Comparison of ENCODE assay signal across 8 mouse cellular contexts in the genomic region with DNA sequence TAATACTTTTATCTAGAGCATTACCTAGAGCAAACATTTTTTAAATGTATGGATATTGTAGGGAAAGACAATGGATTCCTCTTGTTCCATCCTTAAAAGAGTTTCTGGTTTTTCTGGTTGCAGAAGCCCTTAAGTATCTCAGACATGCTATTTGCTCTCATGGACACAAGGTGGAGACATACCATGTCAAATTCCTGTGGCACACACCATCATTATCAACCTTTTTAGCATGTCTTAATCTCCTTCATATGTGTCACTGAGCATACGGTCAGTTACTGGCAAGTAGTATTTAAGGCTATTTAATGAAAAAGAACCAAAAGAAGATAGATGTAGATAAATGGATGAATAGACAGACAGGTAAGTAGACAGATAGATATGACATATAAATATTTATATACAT.
DNase-seq lines count a peak whose midpoint lies in the region; TF ChIP-seq lines count a peak whose summit lies in the region.

No protein-coding gene starts in this region.

- peak; percentile 7 for DNase-seq in adrenal gland, adult 2 months
- DNase-seq in adrenal gland, postnatal 25 days: no peak
- peak; percentile 49 to 52 for DNase-seq in left cerebral cortex, postnatal 14 days (ENCODE audit: low spot score in 2 of 2)
- no peak for DNase-seq in left cerebral cortex, adult 8-10 months (ENCODE audit: low spot score in 2 of 2)
- peak; percentile 90 for DNase-seq in brain, embryonic 14.5 days (ENCODE audit: low read depth)
- peak; percentile 20 to 26 for DNase-seq in kidney, postnatal 36 days
- no peak for DNase-seq in urinary bladder, postnatal 4 days (ENCODE audit: low spot score in 2 of 2)
- DNase-seq in adrenal gland, postnatal 4 days (ENCODE audit: low spot score in 2 of 2): no peak

- intact Hi-C loops in left cerebral cortex, postnatal 14 days (cut with DNase I): loop anchor here (2.0 to 5.0 kb wide), 2 partner anchors 156 to 249 kb away; no protein-coding TSS in a partner anchor

- TF ChIP-seq CTCF in brain, embryonic 14.5 days (IDR thresholded peaks at IDR 0.05; ENCODE audit: borderline replicate concordance, extremely low read depth, insufficient read depth, insufficient read length): peak; percentile 62

- TF ChIP-seq POLR2A in brain, embryonic 14.5 days (IDR thresholded peaks at IDR 0.05; ENCODE audit: borderline replicate concordance, extremely low read depth, insufficient read depth, insufficient read length, poor library complexity, severe bottlenecking): no peak

Comparison
In these comparisons a context has a peak if more than half of its experiments do, and no peak if none do; other contexts are left out.
1. DNase-seq: peak in adrenal gland, adult 2 months (single experiment), left cerebral cortex, postnatal 14 days (2 of 2), brain, embryonic 14.5 days (single experiment) and kidney, postnatal 36 days (2 of 2); none in adrenal gland, postnatal 25 days (single experiment), left cerebral cortex, adult 8-10 months (0 of 2), urinary bladder, postnatal 4 days (0 of 2) and adrenal gland, postnatal 4 days (0 of 2).